Mouse (Mus musculus) forebrain, embryonic 11.5 days (tissue): ENCODE results near the gene Adam19. TPM values are rescaled to one million over a fixed set of nuclear protein-coding genes. Genes with fewer than 3 reads are reported as not detected.

Experiments
- ATAC-seq: fragments of 200-750 bp; cut with Nextera tagmentation; replicated peaks from 2 replicates; pipeline ENCODE4 v1.8.0; 2017; ENCODE audit warnings: moderate TSS enrichment; ENCODE audit not compliant: low FRiP score
- DNase-seq: peaks from one replicate; pipeline ENCODE4 v3.0.0-alpha.2; 2017; ENCODE audit warnings: low spot score
- H3K27ac ChIP-seq: fragments of 300-500 bp; sonication (generic); 2 replicates; pipeline ENCODE4 v1.5.1; 2014; ENCODE audit warnings: low read depth, low read length
- H3K27me3 ChIP-seq: fragments of 300-500 bp; sonication (generic); 2 replicates; pipeline ENCODE4 v1.6.1; 2014; ENCODE audit warnings: mild to moderate bottlenecking, low read length, mixed read lengths; ENCODE audit not compliant: control insufficient read depth, insufficient read depth
- H3K36me3 ChIP-seq: fragments of 300-500 bp; sonication (generic); 2 replicates; pipeline ENCODE4 v1.6.1; 2014; ENCODE audit warnings: mild to moderate bottlenecking, low read length, moderate library complexity, mixed read lengths; ENCODE audit not compliant: control insufficient read depth, insufficient read depth
- H3K4me1 ChIP-seq: fragments of 300-500 bp; sonication (generic); replicated peaks from 2 replicates; pipeline ENCODE4 v1.6.1; 2014; ENCODE audit warnings: low read length, mixed read lengths; ENCODE audit not compliant: control insufficient read depth, insufficient read depth
- H3K4me2 ChIP-seq: fragments of 300-500 bp; sonication (generic); 2 replicates; pipeline ENCODE4 v1.6.1; 2014; ENCODE audit warnings: low read depth, mild to moderate bottlenecking, low read length, moderate library complexity, mixed read lengths; ENCODE audit not compliant: severe bottlenecking
- H3K4me3 ChIP-seq: fragments of 300-500 bp; sonication (generic); 2 replicates; pipeline ENCODE4 v1.5.1; 2014; ENCODE audit warnings: low read depth, low read length
- H3K9ac ChIP-seq: fragments of 300-500 bp; sonication (generic); 2 replicates; pipeline ENCODE4 v1.6.1; 2014; ENCODE audit warnings: low read length
- H3K9me3 ChIP-seq: fragments of 300-500 bp; sonication (generic); 2 replicates; pipeline ENCODE4 v1.6.1; 2016; ENCODE audit warnings: low read length, mixed read lengths; ENCODE audit not compliant: control insufficient read depth
- WGBS: fragments of 180-500 bp; shearing (Covaris S2); extraction: QIAGEN DNeasy Blood & Tissue Kit; methylation state at CpG from one replicate; pipeline ENCODE4 v1.1.7; 2014; 5-methylcytosine and 5-hydroxymethylcytosine counted together
- polyA plus RNA-seq: library from polyadenylated mRNA; unstranded; fragments of >200 nt; fragmentation: Nextera tagmentation; extraction: Ambion mirVana; gene quantifications from 2 replicates; pipeline ENCODE4 v1.2.1, GENCODE M21; 2014

Gene Adam19
- polyA plus RNA-seq, 1 experiment from 2014 or later = 7.9 TPM

DNA sequence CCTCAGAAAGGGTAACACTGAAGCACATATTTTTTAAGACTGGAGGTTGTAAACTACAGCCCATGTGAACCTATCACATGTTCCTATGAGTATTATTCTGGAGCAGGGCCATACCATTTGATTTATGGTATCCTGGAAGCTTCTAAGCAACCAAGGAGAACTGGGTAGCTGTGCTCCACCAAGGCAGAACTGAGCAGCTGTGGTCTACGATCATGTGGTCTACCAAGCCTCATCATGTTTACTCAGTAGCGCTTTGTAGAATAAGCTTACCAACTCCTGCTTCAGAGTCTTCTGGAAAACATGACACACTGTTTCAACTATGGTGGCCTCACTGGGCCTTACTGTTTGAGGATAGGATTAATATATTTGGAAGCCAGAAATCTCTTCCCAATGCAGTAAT, 60.7 kb downstream of the Adam19 start:
- no peak for ATAC-seq
- Histone ChIP-seq H3K9me3 (no peaks in the 10 kb centered on the region), H3K27me3 (no peaks in the 10 kb centered on the region), H3K4me1 (no peaks in the 10 kb centered on the region), H3K4me2 (no peak overlapping the region), H3K27ac (no peak overlapping the region), H3K9ac (no peak overlapping the region), H3K4me3 (no peak overlapping the region), H3K36me3 (no peaks in the 10 kb centered on the region)
- 93% methylated on average over 2 of the region's 2 CpGs for WGBS
- DNase-seq = no peak

DNA sequence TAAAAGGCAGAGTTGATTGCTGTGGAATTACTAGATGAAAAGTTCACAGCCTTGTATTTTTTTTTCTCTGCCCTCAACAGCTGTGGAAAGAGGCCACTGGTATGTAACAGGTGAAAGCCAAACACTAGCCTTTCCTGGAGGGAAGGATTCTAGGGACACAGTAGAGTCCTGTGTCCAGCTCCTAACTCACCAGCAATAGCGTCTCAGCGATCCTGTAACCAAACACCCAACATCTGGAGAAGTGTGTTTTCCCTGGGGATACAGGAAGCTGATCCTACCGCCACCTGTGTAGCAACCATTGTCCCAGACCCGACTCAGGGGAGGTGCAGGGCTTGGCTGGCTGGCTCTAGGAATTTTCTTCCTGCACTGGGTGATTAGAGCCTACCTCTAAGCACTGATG, 63.8 kb downstream of the Adam19 start:
- H3K4me1 ChIP-seq = no peaks in the 10 kb centered on the region
- DNase-seq (no peak), ATAC-seq (no peak)
- no peak overlapping the region for H3K4me3 ChIP-seq
- H3K9ac ChIP-seq = no peak overlapping the region
- H3K4me2 ChIP-seq = no peak overlapping the region
- H3K9me3 ChIP-seq = no peaks in the 10 kb centered on the region
- H3K27me3 ChIP-seq = no peaks in the 10 kb centered on the region
- 21% methylated on average over 4 of the region's 4 CpGs for WGBS
- no peak overlapping the region for H3K27ac ChIP-seq
- no peaks in the 10 kb centered on the region for H3K36me3 ChIP-seq

DNA sequence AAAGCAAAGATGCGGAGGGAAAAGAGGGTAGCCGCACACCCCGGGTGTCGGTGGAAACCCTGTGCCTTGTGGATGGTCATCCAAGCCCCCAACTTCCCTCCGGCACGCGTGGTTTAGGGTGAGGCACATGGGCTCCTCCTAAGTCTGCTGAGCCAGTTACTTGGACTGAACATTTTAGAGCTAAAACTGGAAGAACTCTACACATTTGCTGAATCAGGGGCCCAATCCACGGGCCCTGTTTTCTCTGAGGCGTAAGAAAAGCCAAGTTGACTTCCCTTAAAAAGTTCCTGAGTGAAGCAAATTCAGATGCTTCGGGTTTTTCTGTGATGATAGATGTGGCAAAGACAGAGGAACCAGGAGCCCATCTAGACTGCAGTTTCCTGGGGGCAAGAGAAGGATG, 64.3 kb downstream of the Adam19 start:
- no peak for ATAC-seq
- Histone ChIP-seq H3K4me3 (no peak overlapping the region), H3K4me2 (no peak overlapping the region), H3K27ac (no peak overlapping the region), H3K4me1 (no peaks in the 10 kb centered on the region), H3K9me3 (no peaks in the 10 kb centered on the region), H3K27me3 (no peaks in the 10 kb centered on the region), H3K36me3 (no peaks in the 10 kb centered on the region), H3K9ac (no peak overlapping the region)
- WGBS = 92% methylated on average over 10 of the region's 10 CpGs
- no peak for DNase-seq

DNA sequence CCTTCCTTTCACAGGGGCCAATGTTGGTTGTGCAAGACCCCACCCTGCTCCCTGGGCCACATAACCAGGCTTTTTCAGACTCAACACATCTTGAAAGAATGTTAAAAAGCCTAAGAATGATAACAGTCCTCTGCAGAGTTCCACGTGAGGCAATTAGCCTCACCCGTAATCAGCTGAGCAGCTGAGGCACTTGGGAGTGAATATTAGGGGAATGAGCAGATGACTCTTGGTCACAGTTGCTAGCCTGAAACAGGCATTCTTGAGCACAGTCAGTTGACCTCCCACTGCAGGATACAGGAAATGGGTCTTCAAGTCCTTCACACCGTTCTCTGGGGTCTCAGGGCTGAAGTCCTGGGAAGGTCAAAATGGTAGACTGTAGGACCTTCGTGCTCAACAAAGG, 65.9 kb downstream of the Adam19 start:
- Histone ChIP-seq H3K4me1 (no peaks in the 10 kb centered on the region), H3K36me3 (no peaks in the 10 kb centered on the region)
- WGBS = 86% methylated on average over 4 of the region's 4 CpGs

DNA sequence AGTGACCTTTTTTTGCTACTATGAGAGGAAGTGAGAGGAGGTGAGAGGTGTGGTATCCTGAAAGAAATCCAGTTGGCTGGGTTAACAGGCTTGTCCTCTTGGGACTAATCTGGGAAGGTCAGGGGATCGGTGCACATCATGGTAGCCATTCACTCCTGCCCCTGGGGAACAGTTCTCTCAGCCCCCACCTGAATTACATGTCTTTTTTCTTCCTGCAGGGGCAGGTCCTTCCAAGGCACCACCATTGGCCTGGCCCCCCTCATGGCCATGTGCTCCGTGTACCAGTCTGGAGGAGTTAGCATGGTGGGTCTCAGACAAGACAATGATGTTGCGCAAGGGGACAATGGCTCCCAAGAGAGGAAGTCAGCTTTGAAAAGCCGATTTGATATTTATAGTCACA, 67.1 kb downstream of the Adam19 start:
- 94% methylated on average over 4 of the region's 4 CpGs for WGBS
- no peak for ATAC-seq
- Histone ChIP-seq H3K4me2 (no peak overlapping the region), H3K36me3 (no peaks in the 10 kb centered on the region), H3K27ac (no peak overlapping the region), H3K4me1 (no peaks in the 10 kb centered on the region), H3K9ac (no peak overlapping the region), H3K27me3 (no peaks in the 10 kb centered on the region), H3K4me3 (no peak overlapping the region), H3K9me3 (no peaks in the 10 kb centered on the region)
- no peak for DNase-seq

More for the DNA sequence above, 65.9 kb downstream of the Adam19 start:
- DNase-seq = no peak
- Histone ChIP-seq H3K27ac (no peak overlapping the region), H3K4me2 (no peak overlapping the region), H3K4me3 (no peak overlapping the region), H3K9ac (no peak overlapping the region), H3K27me3 (no peaks in the 10 kb centered on the region), H3K9me3 (no peaks in the 10 kb centered on the region)
- no peak for ATAC-seq

DNA sequence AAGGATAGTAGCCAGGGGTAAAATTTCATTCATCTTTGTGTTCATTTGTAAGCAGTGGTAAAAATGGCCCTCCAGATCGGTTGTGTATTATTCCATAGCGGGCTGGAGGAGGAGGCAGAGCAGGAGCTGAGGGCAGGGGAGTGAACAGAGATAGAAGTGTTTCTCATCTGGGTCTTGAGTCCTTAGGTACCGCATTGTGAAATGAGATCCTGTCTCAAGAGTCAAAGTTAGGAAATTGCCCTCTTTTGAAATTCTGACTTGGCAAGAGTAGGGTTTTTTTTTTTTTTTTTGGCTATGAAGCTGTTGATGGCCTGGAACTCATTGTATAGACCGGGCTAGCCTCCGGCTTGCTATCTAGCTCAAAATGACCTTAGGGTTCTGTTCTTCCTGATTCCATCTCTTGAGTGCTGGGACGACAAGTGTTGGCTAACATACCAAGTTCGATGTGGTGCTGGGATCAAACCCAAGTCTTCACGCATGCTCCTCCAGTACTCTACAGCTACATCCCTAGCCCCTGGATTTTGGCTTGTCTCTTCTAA, 67.6 kb downstream of the Adam19 start:
- WGBS = 92% methylated on average over 8 of the region's 8 CpGs
- ATAC-seq = no peak
- H3K4me1 ChIP-seq = no peaks in the 10 kb centered on the region
- H3K9ac ChIP-seq = no peak overlapping the region
- DNase-seq = no peak
- no peaks in the 10 kb centered on the region for H3K9me3 ChIP-seq
- H3K36me3 ChIP-seq = no peaks in the 10 kb centered on the region
- H3K27me3 ChIP-seq = no peaks in the 10 kb centered on the region
- H3K4me3 ChIP-seq = no peak overlapping the region
- no peak overlapping the region for H3K27ac ChIP-seq
- H3K4me2 ChIP-seq = no peak overlapping the region

DNA sequence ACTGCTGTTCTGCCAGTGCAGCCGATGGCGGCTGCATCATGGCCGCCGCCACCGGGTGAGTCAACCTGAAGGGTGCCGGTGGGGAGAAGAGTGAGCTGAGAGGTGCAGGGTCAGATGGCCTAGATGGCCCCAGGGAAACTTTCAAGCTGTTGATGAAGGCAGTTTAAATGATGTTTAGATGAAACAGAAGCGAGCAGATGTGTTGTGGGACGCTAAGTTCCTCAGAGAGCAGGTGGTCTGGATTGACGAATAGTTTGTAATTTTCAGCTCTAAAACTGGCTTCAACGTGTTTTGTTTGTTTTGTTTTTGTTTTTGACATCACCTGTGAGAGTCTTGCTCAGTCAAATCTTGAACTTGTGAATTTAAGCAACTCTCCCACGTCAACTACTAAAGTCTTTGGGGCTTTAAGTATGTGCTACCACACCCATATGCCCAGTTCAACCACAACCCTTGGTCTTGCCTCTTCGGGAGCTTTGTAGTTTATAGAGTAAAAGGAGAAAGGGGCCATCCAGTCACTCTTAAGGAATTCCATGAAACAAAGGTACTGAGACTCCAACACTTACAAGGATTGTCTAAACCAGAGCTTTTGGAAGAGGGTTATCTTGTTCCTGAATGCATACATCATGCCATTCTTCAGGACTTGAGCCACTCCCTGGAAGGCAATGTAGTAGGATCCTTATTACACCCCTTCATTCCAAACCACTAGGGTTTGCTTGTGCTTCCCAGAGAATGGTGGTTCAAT, 69.5 kb downstream of the Adam19 start:
- H3K9me3 ChIP-seq = no peaks in the 10 kb centered on the region
- no peaks in the 10 kb centered on the region for H3K36me3 ChIP-seq
- H3K4me3 ChIP-seq = no peak overlapping the region
- DNase-seq = no peak
- H3K27me3 ChIP-seq = no peaks in the 10 kb centered on the region
- no peaks in the 10 kb centered on the region for H3K4me1 ChIP-seq
- H3K27ac ChIP-seq = no peak overlapping the region
- no peak for ATAC-seq
- H3K9ac ChIP-seq = no peak overlapping the region
- H3K4me2 ChIP-seq = no peak overlapping the region
- WGBS = 93% methylated on average over 12 of the region's 12 CpGs

DNA sequence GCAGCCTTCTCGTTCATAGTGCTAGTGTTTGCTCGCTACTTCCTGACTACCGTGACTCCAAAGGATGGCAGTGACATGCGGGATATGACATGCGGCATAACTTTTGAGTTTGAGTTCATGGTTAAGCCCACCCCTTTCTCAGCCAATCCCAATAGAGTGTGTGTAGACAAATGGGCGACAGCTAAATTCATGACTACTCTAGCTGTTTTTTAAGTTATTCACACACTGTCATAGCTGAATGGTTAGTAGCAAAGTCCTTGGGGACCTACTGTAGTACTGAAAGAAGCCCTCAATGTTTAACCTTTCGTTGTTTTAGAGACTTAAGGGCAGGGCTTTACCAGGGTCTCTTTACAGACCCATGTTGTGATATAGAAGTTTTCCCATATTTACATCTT, 70.0 kb downstream of the Adam19 start:
- ATAC-seq (no peak), DNase-seq (no peak)
- Histone ChIP-seq H3K27ac (no peak overlapping the region), H3K36me3 (no peaks in the 10 kb centered on the region), H3K27me3 (no peaks in the 10 kb centered on the region), H3K4me2 (no peak overlapping the region), H3K4me1 (no peaks in the 10 kb centered on the region), H3K9me3 (no peaks in the 10 kb centered on the region), H3K4me3 (no peak overlapping the region), H3K9ac (no peak overlapping the region)
- WGBS = 92% methylated on average over 7 of the region's 7 CpGs

DNA sequence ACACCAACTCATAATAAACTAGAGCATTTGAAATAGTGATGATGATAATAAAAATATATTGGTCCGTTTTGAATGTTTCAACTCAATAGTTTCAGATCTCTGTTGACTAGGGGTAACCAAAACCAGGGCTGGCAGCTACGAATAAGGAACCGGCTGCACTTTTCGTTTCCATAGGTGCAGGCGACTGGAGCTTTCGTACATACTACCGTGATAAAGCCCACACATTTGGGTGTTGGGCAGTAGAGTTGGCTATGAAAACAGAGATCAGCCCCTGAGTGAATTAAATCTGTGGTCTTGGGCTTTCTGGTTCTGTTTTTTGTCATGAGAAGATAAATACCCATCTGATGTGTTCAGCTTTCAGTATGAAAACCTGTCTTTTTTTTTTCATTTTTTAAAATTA, 70.5 kb downstream of the Adam19 start:
- WGBS = 93% methylated on average over 7 of the region's 7 CpGs
- DNase-seq (no peak), ATAC-seq (no peak)
- Histone ChIP-seq H3K4me2 (no peak overlapping the region), H3K4me1 (no peaks in the 10 kb centered on the region), H3K27ac (no peak overlapping the region), H3K9ac (no peak overlapping the region), H3K36me3 (no peaks in the 10 kb centered on the region), H3K9me3 (no peaks in the 10 kb centered on the region), H3K4me3 (no peak overlapping the region), H3K27me3 (no peaks in the 10 kb centered on the region)
